Mouse (Mus musculus) kidney, adult 2 months (tissue): Measurements from ENCODE around the gene Exo5.

Experiments
- CTCF ChIP-seq: fragments of 200-500 bp; conservative IDR thresholded peaks from 2 replicates; pipeline ENCODE4 v1.5.1; 2011; ENCODE audit warnings: low read depth, mild to moderate bottlenecking, control low read depth, low read length, moderate library complexity, mixed read lengths; ENCODE audit not compliant: insufficient read depth, insufficient read length
- POLR2A ChIP-seq: fragments of 200-500 bp; IDR thresholded peaks from one replicate; pipeline ENCODE4 v1.6.1; 2011; ENCODE audit warnings: low read depth, low read length, control low read depth

DNA sequence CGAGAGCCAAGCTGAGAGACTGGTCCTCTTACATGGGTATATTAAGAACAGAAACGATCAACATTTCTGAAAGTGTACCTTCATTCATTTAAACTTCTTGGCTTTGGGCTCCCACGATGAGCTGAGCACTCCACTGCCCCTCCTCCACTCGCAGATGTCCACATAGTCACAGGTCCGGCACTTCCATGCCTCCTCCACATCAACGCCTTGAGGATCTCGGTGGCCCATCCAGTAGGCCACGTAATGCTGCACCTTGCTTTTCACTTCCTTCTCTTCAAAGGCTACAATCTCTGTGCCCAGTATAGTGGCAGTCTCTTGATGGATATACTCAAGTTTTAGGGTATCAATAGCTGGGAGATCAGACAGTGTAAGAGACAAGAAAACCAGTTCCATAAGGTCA, 3.4 kb downstream of the Exo5 start:
- TF ChIP-seq CTCF: no peak
- TF ChIP-seq POLR2A: no peak
